Mouse (Mus musculus) embryonic facial prominence, embryonic 13.5 days (tissue): ENCODE data around the gene Gucd1. TPM values are rescaled to one million over a fixed set of nuclear protein-coding genes. Genes with fewer than 3 reads are reported as not detected.
"Not testable (repeated sequence)": the region's sequence is repeated elsewhere in the genome, so short reads cannot be mapped to it uniquely, and the experiment has no call there.

Experiments
- ATAC-seq: fragments of 200-750 bp; cut with Nextera tagmentation; 2 replicates; pipeline ENCODE4 v1.8.0; 2017; ENCODE audit warnings: low read depth; ENCODE audit not compliant: insufficient number of reproducible peaks, insufficient read depth, low FRiP score, low TSS enrichment
- H3K27ac ChIP-seq: fragments of 300-500 bp; sonication (generic); 2 replicates; pipeline ENCODE4 v1.5.1; 2015; ENCODE audit warnings: moderate library complexity, mild to moderate bottlenecking, inconsistent platforms
- H3K27me3 ChIP-seq: fragments of 300-500 bp; sonication (generic); 2 replicates; pipeline ENCODE4 v1.6.1; 2015; ENCODE audit warnings: mild to moderate bottlenecking, inconsistent platforms
- H3K36me3 ChIP-seq: fragments of 300-500 bp; sonication (generic); 2 replicates; pipeline ENCODE4 v1.6.1; 2015; ENCODE audit warnings: mild to moderate bottlenecking, inconsistent platforms
- H3K4me1 ChIP-seq: fragments of 300-500 bp; sonication (generic); 2 replicates; pipeline ENCODE4 v1.6.1; 2015; ENCODE audit warnings: inconsistent platforms
- H3K4me2 ChIP-seq: fragments of 300-500 bp; sonication (generic); 2 replicates; pipeline ENCODE4 v1.6.1; 2015; ENCODE audit warnings: moderate library complexity, mild to moderate bottlenecking, inconsistent platforms
- H3K4me3 ChIP-seq: fragments of 300-500 bp; sonication (generic); 2 replicates; pipeline ENCODE4 v1.5.1; 2015; ENCODE audit warnings: mild to moderate bottlenecking, inconsistent platforms
- H3K9ac ChIP-seq: fragments of 300-500 bp; sonication (generic); 2 replicates; pipeline ENCODE4 v1.6.1; 2015; ENCODE audit warnings: mild to moderate bottlenecking, inconsistent platforms
- H3K9me3 ChIP-seq: fragments of 300-500 bp; sonication (generic); 2 replicates; pipeline ENCODE4 v1.6.1; 2016; ENCODE audit warnings: inconsistent platforms
- WGBS: fragments of 180-500 bp; shearing (Covaris S2); methylation state at CpG from one replicate; pipeline ENCODE4 v1.1.7; 2015; ENCODE audit warnings: mixed read lengths; 5-methylcytosine and 5-hydroxymethylcytosine counted together
- polyA plus RNA-seq: library from polyadenylated mRNA; unstranded; fragments of >200 nt; fragmentation: Nextera tagmentation; extraction: Ambion mirVana; gene quantifications from 2 replicates; pipeline ENCODE4 v1.2.1, GENCODE M21; 2015

Gucd1 gene
- polyA plus RNA-seq, 1 experiment from 2014 or later: 27.3 TPM

GRCm38 (mm10) chr10:75501641-75502040 is 16.1 kb downstream of the Gucd1 start:
- Histone ChIP-seq H3K27ac (no peak overlapping the region), H3K27me3 (no peaks in the 10 kb centered on the region), H3K36me3 (no peaks in the 10 kb centered on the region), H3K4me1 (no peaks in the 10 kb centered on the region), H3K4me2 (no peak overlapping the region), H3K4me3 (no peak overlapping the region), H3K9ac (no peak overlapping the region), H3K9me3 (no peaks in the 10 kb centered on the region)
- ATAC-seq: no peak
- WGBS: 94% methylated on average over 1 of the region's 1 CpGs

- no peak for ATAC-seq
- no peaks in the 10 kb centered on the region for H3K36me3 ChIP-seq
- 71% methylated on average over 7 of the region's 7 CpGs for WGBS
- H3K27ac ChIP-seq: no peak overlapping the region
- H3K4me3 ChIP-seq: no peak overlapping the region
- H3K9me3 ChIP-seq: no peaks in the 10 kb centered on the region
- H3K4me2 ChIP-seq: no peak overlapping the region
- H3K9ac ChIP-seq: no peak overlapping the region
- H3K4me1 ChIP-seq: no peaks in the 10 kb centered on the region
- H3K27me3 ChIP-seq: no peaks in the 10 kb centered on the region
These were observed 17.4 kb downstream of the Gucd1 start for GRCm38 (mm10) chr10:75500345-75500744.

- H3K4me1 ChIP-seq: no peaks in the 10 kb centered on the region
- H3K27me3 ChIP-seq: no peaks in the 10 kb centered on the region
- no peak for ATAC-seq
- no peak overlapping the region for H3K27ac ChIP-seq
- H3K36me3 ChIP-seq: no peaks in the 10 kb centered on the region
- 41% methylated on average over 3 of the region's 3 CpGs for WGBS
- no peaks in the 10 kb centered on the region for H3K9me3 ChIP-seq
- H3K4me3 ChIP-seq: no peak overlapping the region
- H3K9ac ChIP-seq: no peak overlapping the region
- H3K4me2 ChIP-seq: no peak overlapping the region
These were observed 18.0 kb downstream of the Gucd1 start for GRCm38 (mm10) chr10:75499791-75500190.

GRCm38 (mm10) chr10:75499214-75499613 is 18.6 kb downstream of the Gucd1 start:
- H3K27me3 ChIP-seq, H3K27ac ChIP-seq, ATAC-seq, H3K36me3 ChIP-seq, H3K4me2 ChIP-seq, H3K9me3 ChIP-seq, H3K4me3 ChIP-seq, H3K9ac ChIP-seq, H3K4me1 ChIP-seq: not testable (repeated sequence)
- WGBS: 86% methylated on average over 7 of the region's 7 CpGs

GRCm38 (mm10) chr10:75495921-75496320 is 21.9 kb downstream of the Gucd1 start:
- Histone ChIP-seq H3K4me1 (no peaks in the 10 kb centered on the region), H3K27me3 (no peaks in the 10 kb centered on the region), H3K36me3 (no peaks in the 10 kb centered on the region), H3K27ac (no peak overlapping the region), H3K4me2 (no peak overlapping the region), H3K9ac (no peak overlapping the region), H3K4me3 (no peak overlapping the region), H3K9me3 (no peaks in the 10 kb centered on the region)
- no peak for ATAC-seq

- H3K9ac ChIP-seq: no peak overlapping the region
- no peak overlapping the region for H3K4me2 ChIP-seq
- H3K27me3 ChIP-seq: no peaks in the 10 kb centered on the region
- no peak overlapping the region for H3K4me3 ChIP-seq
- H3K36me3 ChIP-seq: no peaks in the 10 kb centered on the region
- no peaks in the 10 kb centered on the region for H3K4me1 ChIP-seq
- H3K27ac ChIP-seq: no peak overlapping the region
- H3K9me3 ChIP-seq: no peaks in the 10 kb centered on the region
- 60% methylated on average over 6 of the region's 6 CpGs for WGBS
- no peak for ATAC-seq
These were observed 22.5 kb downstream of the Gucd1 start for GRCm38 (mm10) chr10:75495304-75495703.

DNA sequence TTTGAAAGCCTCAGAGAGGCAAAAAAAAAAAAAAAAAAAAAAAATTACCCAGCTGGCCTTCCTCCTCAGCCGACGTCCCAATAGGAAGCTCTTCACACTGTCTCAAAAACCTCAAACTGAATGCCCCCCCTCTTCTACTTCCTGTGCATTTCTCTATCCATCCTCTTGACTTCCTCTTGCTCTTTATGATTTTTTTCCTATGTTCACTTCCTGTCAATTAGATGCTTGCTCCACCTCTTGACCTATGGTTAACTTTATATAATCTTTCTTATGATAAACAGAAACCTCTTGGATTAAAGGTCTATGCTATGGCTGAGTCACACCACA is 25.9 kb downstream of the Gucd1 start:
- Histone ChIP-seq H3K9ac (no peak overlapping the region), H3K4me2 (no peak overlapping the region), H3K27ac (no peak overlapping the region), H3K4me3 (no peak overlapping the region), H3K27me3 (no peaks in the 10 kb centered on the region), H3K4me1 (no peaks in the 10 kb centered on the region), H3K9me3 (no peaks in the 10 kb centered on the region), H3K36me3 (no peaks in the 10 kb centered on the region)
- 44% methylated on average over 2 of the region's 2 CpGs for WGBS
- no peak for ATAC-seq

GRCm38 (mm10) chr10:75491234-75491935 is 26.4 kb downstream of the Gucd1 start:
- H3K9me3 ChIP-seq: no peaks in the 10 kb centered on the region
- ATAC-seq: no peak
- no peaks in the 10 kb centered on the region for H3K27me3 ChIP-seq
- no peaks in the 10 kb centered on the region for H3K36me3 ChIP-seq
- no peak overlapping the region for H3K27ac ChIP-seq
- 79% methylated on average over 3 of the region's 3 CpGs for WGBS
- H3K9ac ChIP-seq: no peak overlapping the region
- H3K4me1 ChIP-seq: no peaks in the 10 kb centered on the region
- H3K4me3 ChIP-seq: no peak overlapping the region
- H3K4me2 ChIP-seq: no peak overlapping the region

DNA sequence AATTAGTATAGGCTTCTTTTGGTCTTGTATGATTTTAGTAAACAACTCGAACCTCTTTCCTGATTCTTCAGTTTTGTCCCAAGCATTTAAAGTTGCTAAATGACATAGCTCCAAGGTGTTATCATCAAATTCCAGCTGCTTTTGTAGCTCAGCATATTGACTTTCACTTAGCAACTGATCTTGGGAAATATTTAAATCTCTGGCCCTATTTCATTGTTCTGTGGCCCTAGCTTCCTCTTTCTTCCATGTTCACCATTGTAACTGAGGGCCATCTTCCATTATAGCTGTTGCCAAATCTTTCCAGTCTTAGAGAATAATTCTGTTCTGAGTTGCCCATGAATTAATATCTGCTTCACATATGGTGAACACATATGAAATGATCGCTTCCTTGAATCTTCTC is 27.0 kb downstream of the Gucd1 start:
- ATAC-seq: no peak
- H3K4me1 ChIP-seq: no peaks in the 10 kb centered on the region
- no peaks in the 10 kb centered on the region for H3K36me3 ChIP-seq
- H3K9ac ChIP-seq: no peak overlapping the region
- H3K4me2 ChIP-seq: no peak overlapping the region
- H3K4me3 ChIP-seq: no peak overlapping the region
- H3K27ac ChIP-seq: no peak overlapping the region
- H3K27me3 ChIP-seq: no peaks in the 10 kb centered on the region
- H3K9me3 ChIP-seq: no peaks in the 10 kb centered on the region
- 78% methylated on average over 2 of the region's 2 CpGs for whole genome bisulfite sequencing

DNA sequence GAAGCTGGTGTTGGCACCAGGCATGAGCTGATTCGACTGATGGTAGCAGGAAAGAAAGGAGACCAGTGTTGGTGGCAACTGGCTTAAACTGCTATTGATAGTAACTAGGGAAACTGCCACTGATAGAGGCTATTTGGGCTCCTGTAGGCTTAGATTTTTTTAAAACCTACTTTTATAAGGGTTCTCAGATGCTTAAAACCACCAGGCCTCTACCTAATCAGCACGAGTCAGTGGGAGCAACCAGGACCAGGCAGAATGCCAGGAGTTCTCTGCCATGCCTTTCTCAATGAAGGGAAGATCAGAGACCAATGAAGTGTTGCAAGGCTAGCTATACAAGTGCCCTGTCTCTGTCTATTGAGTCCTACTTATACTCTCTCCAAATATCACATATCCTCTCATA is 28.2 kb downstream of the Gucd1 start:
- Histone ChIP-seq H3K9me3 (no peaks in the 10 kb centered on the region), H3K4me3 (no peak overlapping the region), H3K27ac (no peak overlapping the region), H3K9ac (no peak overlapping the region), H3K27me3 (no peaks in the 10 kb centered on the region), H3K4me2 (no peak overlapping the region), H3K4me1 (no peaks in the 10 kb centered on the region), H3K36me3 (no peaks in the 10 kb centered on the region)
- 65% methylated on average over 2 of the region's 2 CpGs for WGBS
- no peak for ATAC-seq

DNA sequence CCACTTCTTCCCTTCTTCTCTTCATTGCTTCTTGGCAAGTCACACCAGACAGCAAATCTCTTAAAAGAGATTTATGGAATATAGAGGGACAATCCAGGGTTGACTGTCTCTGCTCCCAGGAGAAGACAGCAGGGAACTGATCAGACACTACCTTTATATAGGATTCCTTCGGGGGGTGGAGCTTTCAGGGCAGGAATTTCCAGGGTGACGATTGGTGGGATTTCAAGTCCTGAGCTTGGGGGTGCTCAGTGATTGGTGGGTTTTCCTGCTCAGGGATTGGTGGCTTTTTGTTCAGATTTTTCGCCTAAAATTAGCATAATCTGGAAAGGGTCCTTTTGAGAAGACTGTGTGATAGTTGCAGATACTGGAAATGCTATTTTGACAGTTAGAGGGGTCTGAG is 30.6 kb downstream of the Gucd1 start:
- Histone ChIP-seq H3K9me3 (no peaks in the 10 kb centered on the region), H3K4me1 (no peaks in the 10 kb centered on the region), H3K9ac (no peak overlapping the region), H3K27me3 (no peaks in the 10 kb centered on the region), H3K27ac (no peak overlapping the region), H3K36me3 (no peaks in the 10 kb centered on the region), H3K4me2 (no peak overlapping the region), H3K4me3 (no peak overlapping the region)
- 65% methylated on average over 3 of the region's 3 CpGs for WGBS
- no peak for ATAC-seq

DNA sequence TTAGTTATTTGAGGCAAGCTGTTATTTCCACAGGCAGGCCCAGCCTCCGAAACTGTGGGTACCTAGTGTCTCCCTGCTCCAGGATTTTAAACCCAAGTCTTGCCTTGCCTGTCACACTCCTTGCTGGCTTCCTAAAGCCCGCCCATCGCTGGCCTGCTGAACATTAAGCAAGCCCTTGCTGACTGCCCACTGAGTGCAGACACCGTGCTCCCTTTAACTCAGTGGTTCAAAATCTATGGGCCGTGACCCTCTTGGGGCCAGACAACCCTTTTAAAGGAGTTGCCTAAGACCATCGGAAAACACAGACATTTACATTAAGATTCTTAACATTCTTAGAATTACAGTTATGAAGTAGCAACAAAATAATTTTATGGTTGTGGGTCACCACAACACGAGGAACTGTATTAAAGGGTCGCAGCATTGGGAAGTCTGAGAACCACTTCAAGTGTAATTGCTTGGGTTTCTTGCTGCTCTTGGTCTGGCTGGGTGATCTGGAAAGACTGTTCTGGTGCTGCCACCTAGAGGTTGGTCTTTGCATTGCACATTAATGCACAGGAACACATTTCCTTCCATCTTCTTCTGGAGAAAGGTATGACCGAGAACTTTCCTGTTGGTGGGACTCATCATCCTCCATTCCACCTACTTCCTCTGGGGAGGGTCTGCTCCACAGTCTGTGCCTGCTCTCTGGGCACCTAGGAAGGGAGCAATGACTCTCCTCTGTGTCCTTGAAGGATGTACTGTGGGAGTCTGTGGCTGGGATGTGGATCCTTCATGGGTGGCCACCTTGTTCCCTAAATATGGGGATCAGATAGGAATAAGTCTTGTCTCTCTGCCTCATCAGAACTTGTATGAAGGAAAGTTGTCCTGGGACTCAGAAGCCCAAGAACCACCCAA is 31.4 kb downstream of the Gucd1 start:
- WGBS: 51% methylated on average over 9 of the region's 9 CpGs
- no peak for ATAC-seq

More for the DNA sequence above, 31.4 kb downstream of the Gucd1 start:
- Histone ChIP-seq H3K9me3 (no peaks in the 10 kb centered on the region), H3K27me3 (no peaks in the 10 kb centered on the region), H3K4me2 (no peak overlapping the region), H3K27ac (no peak overlapping the region), H3K4me1 (no peaks in the 10 kb centered on the region), H3K36me3 (no peaks in the 10 kb centered on the region), H3K9ac (no peak overlapping the region), H3K4me3 (no peak overlapping the region)
